Comparison of ENCODE assay signal across 8 mouse cellular contexts in genomic region chr5:107403011-107403946, GRCm38 (mm10). TPM values are rescaled to one million over a fixed set of nuclear protein-coding genes. Genes with fewer than 3 reads are reported as not detected.
DNase-seq lines count a peak whose midpoint lies in the region; ATAC-seq lines count a peak whose summit lies in the region.

No protein-coding gene starts in this region.

- H3K9me3 ChIP-seq in heart, embryonic 13.5 days: no peaks in the 10 kb centered on the region
- H3K9me3 ChIP-seq in hindbrain, embryonic 10.5 days: no peaks in the 10 kb centered on the region
- no peaks in the 10 kb centered on the region; the same call in 1 of the 2 replicates for H3K9me3 ChIP-seq in limb, embryonic 12.5 days
- no peaks in the 10 kb centered on the region for H3K9me3 ChIP-seq in neural tube, embryonic 12.5 days

- DNase-seq in heart, adult 18-20 months: no peak
- DNase-seq in embryo, embryonic 9.5 days (ENCODE audit: extremely low spot score): peak; percentile 47
- DNase-seq in hindbrain, embryonic 10.5 days (ENCODE audit: low spot score): peak; percentile 50
- peak; percentile 36 to 41 for DNase-seq in thymus, postnatal 36 days

- peak; percentile 37 for ATAC-seq in heart, embryonic 13.5 days (ENCODE audit: extremely low read depth, insufficient number of reproducible peaks, low FRiP score, low TSS enrichment)
- peak; percentile 27 for ATAC-seq in activated CD4-positive, CD25-positive, alpha-beta regulatory T cell, adult 4 months
- peak; percentile 66 for ATAC-seq in limb, embryonic 12.5 days (ENCODE audit: insufficient number of reproducible peaks, insufficient read depth, low FRiP score, low TSS enrichment, low read depth)
- peak; percentile 76 for ATAC-seq in neural tube, embryonic 12.5 days (ENCODE audit: low FRiP score, low read depth)

- H3K4me1 ChIP-seq in heart, embryonic 13.5 days: peaks cover 12% of the 10 kb centered on the region
- H3K4me1 ChIP-seq in hindbrain, embryonic 10.5 days (replicated peaks): peaks cover 16% of the 10 kb centered on the region
- H3K4me1 ChIP-seq in limb, embryonic 12.5 days (replicated peaks): peaks cover 3% of the 10 kb centered on the region; the same call in 1 of the 2 replicates
- H3K4me1 ChIP-seq in neural tube, embryonic 12.5 days: 0 out of 2 replicates have a peak, but pooled peaks cover 4% of the 10 kb centered on the region

- H3K4me2 ChIP-seq in heart, embryonic 13.5 days: peak overlapping the region; percentile 98
- H3K4me2 ChIP-seq in limb, embryonic 12.5 days: peak overlapping the region; percentile 93
- peak overlapping the region; percentile 98 for H3K4me2 ChIP-seq in neural tube, embryonic 12.5 days (replicated peaks)

- H3K27ac ChIP-seq in heart, embryonic 13.5 days (replicated peaks): no peak overlapping the region
- peak overlapping the region; percentile 79 for H3K27ac ChIP-seq in hindbrain, embryonic 10.5 days
- H3K27ac ChIP-seq in limb, embryonic 12.5 days: no peak overlapping the region
- no peak overlapping the region for H3K27ac ChIP-seq in neural tube, embryonic 12.5 days

- peaks cover 47% of the 10 kb centered on the region for H3K27me3 ChIP-seq in heart, embryonic 13.5 days (replicated peaks)
- peaks cover 40% of the 10 kb centered on the region for H3K27me3 ChIP-seq in hindbrain, embryonic 10.5 days (ENCODE audit: insufficient read depth, poor library complexity, severe bottlenecking)
- H3K27me3 ChIP-seq in limb, embryonic 12.5 days: peaks cover 39% of the 10 kb centered on the region
- H3K27me3 ChIP-seq in neural tube, embryonic 12.5 days (replicated peaks): peaks cover 27% of the 10 kb centered on the region

- H3K36me3 ChIP-seq in heart, embryonic 13.5 days: no peaks in the 10 kb centered on the region
- H3K36me3 ChIP-seq in hindbrain, embryonic 10.5 days: no peaks in the 10 kb centered on the region
- no peaks in the 10 kb centered on the region for H3K36me3 ChIP-seq in limb, embryonic 12.5 days
- H3K36me3 ChIP-seq in neural tube, embryonic 12.5 days: no peaks in the 10 kb centered on the region

- WGBS in heart, embryonic 13.5 days: under 1% methylated on average over 66 of the region's 80 CpGs
- under 1% methylated on average over 80 of the region's 80 CpGs for WGBS in hindbrain, embryonic 10.5 days
- WGBS in limb, embryonic 12.5 days: under 1% methylated on average over 70 of the region's 80 CpGs
- under 1% methylated on average over 74 of the region's 80 CpGs for WGBS in neural tube, embryonic 12.5 days

- peak overlapping the region; percentile 70 for H3K9ac ChIP-seq in heart, embryonic 13.5 days
- peak overlapping the region; percentile 71 for H3K9ac ChIP-seq in limb, embryonic 12.5 days (replicated peaks)
- H3K9ac ChIP-seq in neural tube, embryonic 12.5 days: peak overlapping the region; percentile 61

- H3K4me3 ChIP-seq in heart, embryonic 13.5 days: peak overlapping the region; percentile 67
- H3K4me3 ChIP-seq in hindbrain, embryonic 10.5 days: peak overlapping the region; percentile 74
- H3K4me3 ChIP-seq in limb, embryonic 12.5 days (replicated peaks): peak overlapping the region; percentile 65
- H3K4me3 ChIP-seq in neural tube, embryonic 12.5 days: peak overlapping the region; percentile 58

RNA-seq across cellular contexts. Expression of gene Ephx4, which starts 0.7 kb away (rescaled TPM):
- polyA plus RNA-seq in heart, embryonic 13.5 days (2015; fragmentation: Nextera tagmentation; extraction: Ambion mirVana): 0.41 and 0.68 TPM in 2 replicates
- total RNA-seq in heart, adult 18-20 months (2021): under 1 TPM in 1 of 2 experiments, not detected in 1; 0.60 TPM
- polyA plus RNA-seq in activated CD4-positive, CD25-positive, alpha-beta regulatory T cell, adult 4 months (2017; shearing (Covaris generic)): 1 to 10 TPM in 1 of 2 experiments, under 1 TPM in 1; 0.26 to 1.5 TPM
- 0.83 and 1.2 TPM in 2 replicates for polyA plus RNA-seq in hindbrain, embryonic 10.5 days (2016; fragmentation: Nextera tagmentation; extraction: Ambion mirVana)
- 1.1 and 1.3 TPM in 2 replicates for polyA plus RNA-seq in limb, embryonic 12.5 days (2016; fragmentation: Nextera tagmentation; extraction: Ambion mirVana)
- polyA plus RNA-seq in neural tube, embryonic 12.5 days (2016; fragmentation: Nextera tagmentation; extraction: Ambion mirVana): 1.5 TPM in 2 replicates

RNA-seq across cellular contexts. Expression of gene Lpcat2b, which starts 28.1 kb away (rescaled TPM):
- polyA plus RNA-seq in heart, embryonic 13.5 days (2015; fragmentation: Nextera tagmentation; extraction: Ambion mirVana): not detected in 2 replicates
- total RNA-seq in heart, adult 18-20 months (2021): not detected
- polyA plus RNA-seq in activated CD4-positive, CD25-positive, alpha-beta regulatory T cell, adult 4 months (2017; shearing (Covaris generic)): not detected
- polyA plus RNA-seq in hindbrain, embryonic 10.5 days (2016; fragmentation: Nextera tagmentation; extraction: Ambion mirVana): not detected in 2 replicates
- not detected in 2 replicates for polyA plus RNA-seq in limb, embryonic 12.5 days (2016; fragmentation: Nextera tagmentation; extraction: Ambion mirVana)
- polyA plus RNA-seq in neural tube, embryonic 12.5 days (2016; fragmentation: Nextera tagmentation; extraction: Ambion mirVana): not detected in 2 replicates

RNA-seq across cellular contexts. Expression of gene Btbd8, which starts 34.5 kb away (rescaled TPM):
- polyA plus RNA-seq in heart, embryonic 13.5 days (2015; fragmentation: Nextera tagmentation; extraction: Ambion mirVana): 2.8 and 3.7 TPM in 2 replicates
- 1 to 10 TPM; 4.2 to 6.5 TPM for total RNA-seq in heart, adult 18-20 months (2021)
- polyA plus RNA-seq in activated CD4-positive, CD25-positive, alpha-beta regulatory T cell, adult 4 months (2017; shearing (Covaris generic)): 1 to 10 TPM; 5.4 to 8.3 TPM
- polyA plus RNA-seq in hindbrain, embryonic 10.5 days (2016; fragmentation: Nextera tagmentation; extraction: Ambion mirVana): 5.2 and 5.6 TPM in 2 replicates
- 6.3 and 6.7 TPM in 2 replicates for polyA plus RNA-seq in limb, embryonic 12.5 days (2016; fragmentation: Nextera tagmentation; extraction: Ambion mirVana)
- 8.8 and 9.3 TPM in 2 replicates for polyA plus RNA-seq in neural tube, embryonic 12.5 days (2016; fragmentation: Nextera tagmentation; extraction: Ambion mirVana)

Comparison
In these comparisons a context has a peak if more than half of its experiments do, and no peak if none do; other contexts are left out.
1. DNase-seq: peak in embryo, embryonic 9.5 days (single experiment), hindbrain, embryonic 10.5 days (single experiment) and thymus, postnatal 36 days (2 of 2); none in heart, adult 18-20 months (0 of 2).
2. Peak in every context shown above with its lines, with median percentiles within 50 percentile points of each other: ATAC-seq, H3K4me2 ChIP-seq, H3K4me3 ChIP-seq and H3K9ac ChIP-seq.